ENCODE assay signal across 15 mouse cellular contexts in the genomic region with DNA sequence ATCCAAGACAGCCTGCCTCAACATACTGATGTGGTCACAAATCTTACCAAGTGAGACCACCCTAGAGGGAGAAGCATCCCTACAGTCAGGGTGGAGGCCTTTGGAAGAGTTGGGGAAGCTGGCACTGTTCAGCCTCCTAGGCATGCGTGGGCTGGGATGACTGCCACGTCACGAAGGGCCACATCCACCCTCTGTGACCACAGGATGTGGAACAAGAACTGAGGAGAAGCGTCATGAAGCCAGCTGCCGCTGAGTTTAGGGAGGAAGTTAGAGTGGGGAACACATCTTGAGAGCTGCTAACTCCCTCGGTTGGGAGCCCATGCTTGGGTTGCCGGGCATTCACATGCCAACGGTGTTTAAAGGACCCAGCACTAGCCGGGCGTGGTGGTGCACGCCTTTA. TPM values are rescaled to one million over a fixed set of nuclear protein-coding genes. Genes with fewer than 3 reads are reported as not detected.
DNase-seq lines count a peak whose midpoint lies in the region; ATAC-seq lines count a peak whose summit lies in the region.
"Had no signal": no experiment of that assay in that cellular context is flagged by ENCODE, and none has a peak within 500 bp of the region (broad histone marks: within the 10 kb centered on the region; RNA-seq: fewer than 3 reads in every experiment).

No protein-coding gene starts in this region.

- H3K9me3 ChIP-seq in embryonic facial prominence, embryonic 14.5 days (ENCODE audit: control insufficient read depth, low read length), result no peaks in the 10 kb centered on the region
- H3K9me3 ChIP-seq in embryonic facial prominence, embryonic 10.5 days, result no peaks in the 10 kb centered on the region

- H3K4me3 ChIP-seq in embryonic facial prominence, embryonic 14.5 days (ENCODE audit: low read depth, low read length), result no peak overlapping the region
- no peak overlapping the region for H3K4me3 ChIP-seq in embryonic facial prominence, embryonic 10.5 days
- H3K4me3 ChIP-seq: left cerebral cortex, adult 2 months had no signal

- no peak overlapping the region for H3K27ac ChIP-seq in embryonic facial prominence, embryonic 14.5 days (replicated peaks; ENCODE audit: low read depth, low read length)
- no peak overlapping the region for H3K27ac ChIP-seq in embryonic facial prominence, embryonic 10.5 days (replicated peaks)
- H3K27ac ChIP-seq: left cerebral cortex, adult 2 months; macrophage; stomach, postnatal 0 days had no signal

- no peaks in the 10 kb centered on the region for H3K36me3 ChIP-seq in embryonic facial prominence, embryonic 14.5 days (ENCODE audit: control insufficient read depth, insufficient read depth, low read length)
- no peaks in the 10 kb centered on the region for H3K36me3 ChIP-seq in embryonic facial prominence, embryonic 10.5 days (replicated peaks)

- no peak overlapping the region for H3K4me2 ChIP-seq in embryonic facial prominence, embryonic 14.5 days (ENCODE audit: low read depth, low read length)

- no peaks in the 10 kb centered on the region for H3K4me1 ChIP-seq in embryonic facial prominence, embryonic 14.5 days (ENCODE audit: control insufficient read depth, insufficient read depth, low read length)
- peaks cover 3% of the 10 kb centered on the region; the same call in 1 of the 2 replicates for H3K4me1 ChIP-seq in embryonic facial prominence, embryonic 10.5 days

- no peak overlapping the region for H3K9ac ChIP-seq in embryonic facial prominence, embryonic 14.5 days (ENCODE audit: low read depth, low read length)
- H3K9ac ChIP-seq: forebrain, postnatal 0 days had no signal

- peak; percentile 19 for DNase-seq in embryonic facial prominence, embryonic 14.5 days (ENCODE audit: low spot score)
- DNase-seq in embryonic facial prominence, embryonic 10.5 days (ENCODE audit: low spot score), result no peak
- DNase-seq in 416B (ENCODE audit: low read depth), result peak; percentile 44
- peak; percentile 69 for DNase-seq in monocyte, adult 2 months (ENCODE audit: low read depth in 1 of 2, low spot score in 2 of 2)
- no peak for DNase-seq in frontal cortex, postnatal 10 days (ENCODE audit: low spot score in 2 of 2)
- no peak for DNase-seq in embryo, embryonic 10.5 days (ENCODE audit: low spot score)
- no peak for DNase-seq in urinary bladder, postnatal 4 days (ENCODE audit: low spot score in 2 of 2)
- DNase-seq: cerebellum, postnatal 14 days; forebrain, postnatal 0 days; gastrocnemius, postnatal 25 days; right cerebral cortex, postnatal 4 days had no signal

- ATAC-seq in embryonic facial prominence, embryonic 14.5 days (ENCODE audit: low read depth), result 0 out of 2 replicates have a peak, but pooled peaks have one; percentile 41
- ATAC-seq in hematopoietic stem cell, adult 5-6 weeks (replicated peaks in 1 of 2; ENCODE audit: insufficient read depth in 1 of 2, low FRiP score in 2 of 2, low TSS enrichment in 1 of 2, low read depth in 1 of 2, poor library complexity in 2 of 2, severe bottlenecking in 2 of 2), result peak; percentile 77 to 90
- ATAC-seq: forebrain, postnatal 0 days had no signal

- 83% methylated on average over 11 of the region's 11 CpGs for WGBS in embryonic facial prominence, embryonic 14.5 days
- WGBS in embryonic facial prominence, embryonic 10.5 days, result 91% methylated on average over 11 of the region's 11 CpGs

- H3K27me3 ChIP-seq in embryonic facial prominence, embryonic 14.5 days (replicated peaks; ENCODE audit: control insufficient read depth, insufficient read depth, low read length), result no peaks in the 10 kb centered on the region
- H3K27me3 ChIP-seq in embryonic facial prominence, embryonic 10.5 days (replicated peaks; ENCODE audit: low read depth, poor library complexity, severe bottlenecking), result 0 out of 2 replicates have a peak, but pooled peaks cover 4% of the 10 kb centered on the region

RNA-seq across cellular contexts. Expression of gene Mthfd2, which starts 52.0 kb away (rescaled TPM):
- polyA plus RNA-seq in embryonic facial prominence, embryonic 14.5 days (2014; fragmentation: Nextera tagmentation; extraction: Ambion mirVana), result 34.6 and 40.8 TPM in 2 replicates
- 62.6 and 71.5 TPM in 2 replicates for polyA plus RNA-seq in embryonic facial prominence, embryonic 10.5 days (2016; fragmentation: Nextera tagmentation; extraction: Ambion mirVana)
- total RNA-seq in hematopoietic stem cell, adult 5-6 weeks (2017), result 11.4 and 11.9 TPM in 2 replicates

RNA-seq across cellular contexts. Expression of gene Mob1a, which starts 52.1 kb away (rescaled TPM):
- polyA plus RNA-seq in embryonic facial prominence, embryonic 14.5 days (2014; fragmentation: Nextera tagmentation; extraction: Ambion mirVana), result 80.3 and 80.7 TPM in 2 replicates
- 60.2 and 62.4 TPM in 2 replicates for polyA plus RNA-seq in embryonic facial prominence, embryonic 10.5 days (2016; fragmentation: Nextera tagmentation; extraction: Ambion mirVana)
- total RNA-seq in hematopoietic stem cell, adult 5-6 weeks (2017), result 136 and 163 TPM in 2 replicates

RNA-seq across cellular contexts. Expression of gene Slc4a5, which starts 54.1 kb away (rescaled TPM):
- polyA plus RNA-seq in embryonic facial prominence, embryonic 14.5 days (2014; fragmentation: Nextera tagmentation; extraction: Ambion mirVana), result 0.47 and 0.57 TPM in 2 replicates
- polyA plus RNA-seq in embryonic facial prominence, embryonic 10.5 days (2016; fragmentation: Nextera tagmentation; extraction: Ambion mirVana), result 0.70 and 0.97 TPM in 2 replicates
- not detected in 2 replicates for total RNA-seq in hematopoietic stem cell, adult 5-6 weeks (2017)
- total RNA-seq: gastrocnemius, postnatal 25 days had no signal
- polyA plus RNA-seq: macrophage had no signal

Comparison
In these comparisons a context has a peak if more than half of its experiments do, and no peak if none do; other contexts are left out.
1. DNase-seq: peak in embryonic facial prominence, embryonic 14.5 days (single experiment), 416B (single experiment) and monocyte, adult 2 months (2 of 2); none in embryonic facial prominence, embryonic 10.5 days (single experiment), frontal cortex, postnatal 10 days (0 of 2), embryo, embryonic 10.5 days (single experiment) and urinary bladder, postnatal 4 days (0 of 2).